Mouse (Mus musculus) bone marrow, adult 2 months (tissue): ENCODE measurements around the gene Lsm14b.

Experiments
- CTCF ChIP-seq: fragments of 200-500 bp; IDR thresholded peaks from 2 replicates; pipeline ENCODE4 v1.5.1; 2011; ENCODE audit warnings: low read length, control low read depth; ENCODE audit not compliant: control insufficient read depth, insufficient read depth
- POLR2A ChIP-seq: fragments of 200-500 bp; IDR thresholded peaks from 2 replicates; pipeline ENCODE4 v1.6.1; 2011; ENCODE audit warnings: low read depth, mild to moderate bottlenecking, control low read depth, low read length, borderline replicate concordance; ENCODE audit not compliant: control insufficient read depth

DNA sequence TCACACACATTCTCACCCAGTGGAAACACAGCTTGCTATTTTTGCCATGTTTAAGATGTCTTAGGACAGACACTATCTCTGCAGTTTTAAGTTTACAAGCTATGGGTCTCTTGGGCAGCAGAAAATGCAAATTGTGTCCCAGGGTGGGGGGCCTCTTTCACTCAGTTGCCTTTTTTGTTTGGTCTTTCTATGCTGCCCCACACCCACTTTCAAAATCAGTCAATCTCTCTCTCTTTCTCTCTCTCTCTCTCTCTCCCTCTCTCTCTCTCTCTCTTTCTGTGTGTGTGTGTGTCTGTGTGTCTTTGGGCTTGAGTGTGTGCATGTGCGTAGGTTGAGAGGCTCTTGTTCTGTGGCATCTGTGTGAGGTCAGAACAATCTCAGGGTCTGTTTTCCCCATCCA, 39.1 kb upstream of the Lsm14b start:
- TF ChIP-seq CTCF (no peak), POLR2A (no peak)
